Mouse (Mus musculus) monocyte, adult 5-6 weeks (primary cell): ENCODE results near the gene Tex21. TPM values are rescaled to one million over a fixed set of nuclear protein-coding genes. Genes with fewer than 3 reads are reported as not detected.
"Not testable (repeated sequence)": the region's sequence is repeated elsewhere in the genome, so short reads cannot be mapped to it uniquely, and the experiment has no call there.

ENCODE experiments used
- ATAC-seq: fragments of 153-309, 156-312 bp; replicated peaks from 2 replicates; pipeline ENCODE4 v1.8.0; 2017; ENCODE audit warnings: mild to moderate bottlenecking; ENCODE audit not compliant: low TSS enrichment, insufficient number of reproducible peaks, severe bottlenecking, poor library complexity, low FRiP score
- total RNA-seq: library from RNA; stranded (forward); fragments of 200-1000, 200-491, 200-594 nt; gene quantifications from 3 replicates; pipeline ENCODE4 v1.2.3, GENCODE M21; 2017

Tex21 gene
- total RNA-seq, 1 experiment from 2014 or later, result 1.3 TPM

GRCm38 (mm10) chr12:76177000-76177863 lies 69.3 kb downstream of the Tex21 start, which contains the start of gene Esr2:
Gene Esr2, minus strand, starts transcription at chr12:76177259.
- ATAC-seq, result 0 out of 2 replicates have a peak, but pooled peaks have one; percentile 12

GRCm38 (mm10) chr12:76165641-76166040 lies 80.9 kb downstream of the Tex21 start:
- ATAC-seq, result no peak

DNA sequence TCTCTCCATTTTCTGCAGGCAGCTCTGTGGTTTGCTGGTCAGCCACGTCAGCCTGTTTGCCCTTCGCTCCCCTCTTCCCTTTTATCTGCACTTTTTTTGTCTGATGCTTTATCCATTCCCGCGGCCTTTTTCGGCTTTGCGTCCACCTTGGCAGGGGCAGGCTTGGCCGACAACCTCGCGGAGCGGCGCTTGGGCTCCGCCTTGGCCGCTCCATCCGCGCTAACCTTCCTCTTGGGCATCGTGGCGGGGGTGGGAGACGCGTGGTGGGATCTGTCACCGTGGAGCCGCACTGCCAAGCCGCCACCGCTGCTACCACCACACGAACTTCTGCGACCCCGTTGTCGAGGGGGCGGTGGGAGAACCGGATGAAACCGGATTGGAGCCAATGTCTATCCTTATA lies 94.2 kb downstream of the Tex21 start:
- ATAC-seq, result not testable (repeated sequence)

Other genes with a start within 250 kb of the Tex21 start
- not detected in 3 replicates for gene Esr2, start 69.5 kb downstream of the Tex21 start, total RNA-seq
- 16.1 to 31.0 TPM (median 19.5 TPM) in 3 replicates for gene Mthfd1, start 8.6 kb upstream of the Tex21 start, total RNA-seq
- gene Akap5, start 78.1 kb upstream of the Tex21 start, total RNA-seq, result 0.10 to 1.3 TPM (median 0.32 TPM) in 3 replicates
- 6.7 to 16.7 TPM (median 15.7 TPM) in 3 replicates for gene Zbtb25, start 122.9 kb upstream of the Tex21 start, total RNA-seq
- 17.2 to 22.9 TPM (median 19.8 TPM) in 3 replicates for gene Zbtb1, start 123.5 kb upstream of the Tex21 start, total RNA-seq
- gene Hspa2, start 157.4 kb upstream of the Tex21 start, total RNA-seq, result 9.5 to 14.7 TPM (median 11.9 TPM) in 3 replicates
- gene Ppp1r36, start 170.8 kb upstream of the Tex21 start, total RNA-seq, result 1.9 TPM in 1 of 3 replicates, not detected in the others